Comparison of ENCODE assay signal across 11 mouse cellular contexts in genomic region chr5:134440098-134440497, GRCm38 (mm10). TPM values are rescaled to one million over a fixed set of nuclear protein-coding genes. Genes with fewer than 3 reads are reported as not detected.
DNase-seq lines count a peak whose midpoint lies in the region; ATAC-seq and TF ChIP-seq lines count a peak whose summit lies in the region.
"Had no signal": no experiment of that assay in that cellular context is flagged by ENCODE, and none has a peak within 500 bp of the region (broad histone marks: within the 10 kb centered on the region; RNA-seq: fewer than 3 reads in every experiment).

No protein-coding gene starts in this region.

- no peak for ATAC-seq in hindbrain, postnatal 0 days
- no peak for ATAC-seq in hindbrain, embryonic 14.5 days (ENCODE audit: low FRiP score)
- peak; percentile 31; the same call in 1 of the 2 replicates for ATAC-seq in heart, postnatal 0 days (ENCODE audit: insufficient read depth, low read depth)
- ATAC-seq in lung, postnatal 0 days, result peak; percentile 77
- ATAC-seq in cerebellum, adult (ENCODE audit: insufficient number of reproducible peaks, low FRiP score, low TSS enrichment), result no peak

- no peak for TF ChIP-seq EP300 in heart, postnatal 0 days (IDR thresholded peaks at IDR 0.05; ENCODE audit: low read depth)
- TF ChIP-seq EP300 in lung, postnatal 0 days (IDR thresholded peaks at IDR 0.05), result no peak

- peaks cover 27% of the 10 kb centered on the region for H3K4me1 ChIP-seq in hindbrain, postnatal 0 days (ENCODE audit: insufficient read depth, low read length)
- peaks cover 16% of the 10 kb centered on the region for H3K4me1 ChIP-seq in hindbrain, embryonic 14.5 days (replicated peaks; ENCODE audit: control insufficient read depth, insufficient read depth, low read length)
- H3K4me1 ChIP-seq in heart, postnatal 0 days (ENCODE audit: control insufficient read depth, insufficient read depth), result peaks cover 46% of the 10 kb centered on the region
- H3K4me1 ChIP-seq in lung, postnatal 0 days (ENCODE audit: insufficient read depth, low read depth, low read length), result peaks cover 12% of the 10 kb centered on the region

- peak; percentile 30 for DNase-seq in hindbrain, postnatal 0 days (ENCODE audit: low spot score)
- no peak for DNase-seq in hindbrain, embryonic 14.5 days (ENCODE audit: low spot score)
- DNase-seq in adrenal gland, adult 8-10 months, result peak; percentile 87
- DNase-seq in heart, postnatal 0 days (ENCODE audit: low spot score), result peak; percentile 69
- DNase-seq in lung, postnatal 0 days (ENCODE audit: low spot score), result peak; percentile 72
- DNase-seq in layer of hippocampus, adult 9-10 months (ENCODE audit: low spot score), result no peak
- no peak for DNase-seq in embryo, embryonic 10.5 days (ENCODE audit: low spot score)

- H3K4me3 ChIP-seq in hindbrain, postnatal 0 days (ENCODE audit: low read length), result no peak overlapping the region
- H3K4me3 ChIP-seq in hindbrain, embryonic 14.5 days (replicated peaks; ENCODE audit: low read length), result no peak overlapping the region
- no peak overlapping the region for H3K4me3 ChIP-seq in heart, postnatal 0 days (ENCODE audit: low read depth, low read length)
- H3K4me3 ChIP-seq in lung, postnatal 0 days (ENCODE audit: low read depth, low read length), result no peak overlapping the region
- H3K4me3 ChIP-seq: erythroblast, embryonic 14.5 days; megakaryocyte, embryonic 14.5 days had no signal

- H3K4me2 ChIP-seq in hindbrain, postnatal 0 days (ENCODE audit: low read depth, low read length), result no peak overlapping the region
- H3K4me2 ChIP-seq in hindbrain, embryonic 14.5 days (replicated peaks), result no peak overlapping the region
- H3K4me2 ChIP-seq in heart, postnatal 0 days (ENCODE audit: low read depth, low read length), result peak overlapping the region; percentile 41
- H3K4me2 ChIP-seq in lung, postnatal 0 days (replicated peaks; ENCODE audit: low read depth, low read length), result no peak overlapping the region

- H3K27me3 ChIP-seq in hindbrain, postnatal 0 days (ENCODE audit: insufficient read depth, low read length), result no peaks in the 10 kb centered on the region
- H3K27me3 ChIP-seq in hindbrain, embryonic 14.5 days (ENCODE audit: control insufficient read depth, insufficient read depth, low read length), result no peaks in the 10 kb centered on the region
- H3K27me3 ChIP-seq in heart, postnatal 0 days (ENCODE audit: control insufficient read depth, insufficient read depth, low read length), result no peaks in the 10 kb centered on the region
- no peaks in the 10 kb centered on the region for H3K27me3 ChIP-seq in lung, postnatal 0 days (replicated peaks; ENCODE audit: insufficient read depth, low read length)
- H3K27me3 ChIP-seq: CH12.LX had no signal

- TF ChIP-seq CTCF in hindbrain, postnatal 0 days (IDR thresholded peaks at IDR 0.05; ENCODE audit: low read depth), result no peak
- TF ChIP-seq CTCF in heart, postnatal 0 days (IDR thresholded peaks at IDR 0.05; ENCODE audit: low read depth), result no peak
- no peak for TF ChIP-seq CTCF in lung, postnatal 0 days (IDR thresholded peaks at IDR 0.05)

- no peak overlapping the region for H3K27ac ChIP-seq in hindbrain, postnatal 0 days
- H3K27ac ChIP-seq in hindbrain, embryonic 14.5 days, result no peak overlapping the region
- H3K27ac ChIP-seq in heart, postnatal 0 days (ENCODE audit: low read depth), result peak overlapping the region; percentile 59
- H3K27ac ChIP-seq in lung, postnatal 0 days (ENCODE audit: low read length), result peak overlapping the region; percentile 32; the same call in 1 of the 2 replicates

- no peaks in the 10 kb centered on the region for H3K9me3 ChIP-seq in hindbrain, postnatal 0 days (ENCODE audit: low read length)
- H3K9me3 ChIP-seq in hindbrain, embryonic 14.5 days (ENCODE audit: control insufficient read depth, low read length), result 0 out of 2 replicates have a peak, but pooled peaks cover 4% of the 10 kb centered on the region
- no peaks in the 10 kb centered on the region; the same call in 1 of the 2 replicates for H3K9me3 ChIP-seq in heart, postnatal 0 days (replicated peaks; ENCODE audit: control insufficient read depth, low read length)
- no peaks in the 10 kb centered on the region for H3K9me3 ChIP-seq in lung, postnatal 0 days (ENCODE audit: low read length)

- no peaks in the 10 kb centered on the region for H3K36me3 ChIP-seq in hindbrain, postnatal 0 days (ENCODE audit: insufficient read depth, low read length)
- no peaks in the 10 kb centered on the region for H3K36me3 ChIP-seq in hindbrain, embryonic 14.5 days (replicated peaks; ENCODE audit: control insufficient read depth, insufficient read depth)
- no peaks in the 10 kb centered on the region for H3K36me3 ChIP-seq in heart, postnatal 0 days (replicated peaks; ENCODE audit: control insufficient read depth, insufficient read depth, low read length)
- H3K36me3 ChIP-seq in lung, postnatal 0 days (ENCODE audit: insufficient read depth, low read length), result no peaks in the 10 kb centered on the region

- H3K9ac ChIP-seq in hindbrain, postnatal 0 days (replicated peaks; ENCODE audit: low read length), result no peak overlapping the region
- no peak overlapping the region for H3K9ac ChIP-seq in hindbrain, embryonic 14.5 days
- no peak overlapping the region for H3K9ac ChIP-seq in heart, postnatal 0 days (replicated peaks; ENCODE audit: low read depth, low read length)
- no peak overlapping the region for H3K9ac ChIP-seq in lung, postnatal 0 days (replicated peaks; ENCODE audit: low read depth)

- WGBS in hindbrain, postnatal 0 days, result 53% methylated on average over 12 of the region's 12 CpGs
- WGBS in hindbrain, embryonic 14.5 days, result 75% methylated on average over 12 of the region's 12 CpGs
- WGBS in heart, postnatal 0 days, result 20% methylated on average over 12 of the region's 12 CpGs
- WGBS in lung, postnatal 0 days, result 45% methylated on average over 12 of the region's 12 CpGs

RNA-seq across cellular contexts. Expression of gene Gtf2ird1, which starts 16.4 kb away (rescaled TPM):
- total RNA-seq in hindbrain, postnatal 0 days (2014; rRNA removed), result 46.4 and 54.4 TPM in 2 replicates
- 52.7 and 57.7 TPM in 2 replicates for polyA plus RNA-seq in hindbrain, postnatal 0 days (2015; fragmentation: Nextera tagmentation; extraction: Ambion mirVana)
- polyA plus RNA-seq in hindbrain, embryonic 14.5 days (2014; fragmentation: Nextera tagmentation; extraction: Ambion mirVana), result 57.1 and 57.3 TPM in 2 replicates
- 10 to 100 TPM; 46.0 to 93.0 (median 63.1) TPM for total RNA-seq in adrenal gland, adult 8-10 months (2022)
- total RNA-seq in heart, postnatal 0 days (2014; rRNA removed; ENCODE audit: low replicate concordance), result 28.8 and 63.7 TPM in 2 replicates
- 20.5 and 27.7 TPM in 2 replicates for polyA plus RNA-seq in heart, postnatal 0 days (2015; fragmentation: Nextera tagmentation; extraction: Ambion mirVana)
- polyA plus RNA-seq in lung, postnatal 0 days (2015; fragmentation: Nextera tagmentation; extraction: Ambion mirVana), result 31.9 and 36.1 TPM in 2 replicates

Comparison
In these comparisons a context has a peak if more than half of its experiments do, and no peak if none do; other contexts are left out.
1. DNase-seq: peak in hindbrain, postnatal 0 days (single experiment), adrenal gland, adult 8-10 months (single experiment), heart, postnatal 0 days (single experiment) and lung, postnatal 0 days (single experiment); none in hindbrain, embryonic 14.5 days (single experiment), layer of hippocampus, adult 9-10 months (single experiment) and embryo, embryonic 10.5 days (single experiment).
2. ATAC-seq: peak in heart, postnatal 0 days (single experiment) and lung, postnatal 0 days (single experiment); none in hindbrain, postnatal 0 days (single experiment), hindbrain, embryonic 14.5 days (single experiment) and cerebellum, adult (single experiment).
3. H3K27ac ChIP-seq: peak in heart, postnatal 0 days (single experiment) and lung, postnatal 0 days (single experiment); none in hindbrain, postnatal 0 days (single experiment) and hindbrain, embryonic 14.5 days (single experiment).